Mouse (Mus musculus) liver, embryonic 14.5 days (tissue): Measurements from ENCODE around the gene Adck2.

Source experiments
- CTCF ChIP-seq: IDR thresholded peaks from 2 replicates; pipeline ENCODE4 v1.5.1; 2016; ENCODE audit warnings: antibody characterized with exemption, low read depth, control low read depth
- EP300 ChIP-seq: IDR thresholded peaks from 2 replicates; pipeline ENCODE4 v1.6.1; 2016; ENCODE audit warnings: antibody characterized with exemption, low read depth

DNA sequence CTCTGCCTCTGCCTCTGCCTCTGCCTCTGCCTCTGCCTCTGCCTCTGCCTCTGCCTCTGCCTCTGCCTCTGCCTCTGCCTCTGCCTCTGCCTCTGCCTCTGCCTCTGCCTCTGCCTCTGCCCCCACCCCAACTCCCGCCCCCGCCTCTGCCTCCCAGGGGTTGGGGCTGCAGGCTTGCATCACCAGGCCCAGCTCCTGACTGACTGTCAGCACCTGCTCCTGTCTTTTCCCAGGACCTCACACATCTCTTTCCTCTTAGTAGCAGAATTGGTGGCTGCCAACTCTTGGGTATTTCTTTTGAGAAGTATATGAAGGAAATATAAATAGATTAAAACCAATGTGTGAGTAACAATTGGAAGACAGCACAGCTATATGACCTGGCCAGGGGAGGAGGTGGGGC, 6.9 kb downstream of the Adck2 start:
- no peak for TF ChIP-seq CTCF
- TF ChIP-seq EP300 = no peak
